18 mouse cellular contexts compared by ENCODE assay signal in the genomic region with DNA sequence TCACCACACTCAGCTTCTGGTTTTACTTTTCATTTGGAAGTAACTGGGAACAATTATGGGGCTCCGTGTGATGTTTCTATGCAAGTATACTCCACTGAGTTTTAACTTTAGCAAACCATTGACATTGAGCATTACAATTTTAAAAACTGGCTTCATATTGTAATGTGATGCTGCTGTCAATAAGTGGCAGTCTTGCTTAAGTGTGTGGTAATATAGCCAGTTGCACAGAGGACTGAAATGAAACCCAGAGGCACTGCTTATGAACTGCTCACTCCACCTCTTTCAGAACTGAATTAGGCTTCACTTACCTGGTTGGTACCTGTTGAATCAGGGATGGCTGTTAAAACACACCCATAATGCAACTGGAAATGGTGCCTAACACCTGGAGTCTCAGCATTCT. TPM values are rescaled to one million over a fixed set of nuclear protein-coding genes. Genes with fewer than 3 reads are reported as not detected.
DNase-seq lines count a peak whose midpoint lies in the region; ATAC-seq and TF ChIP-seq lines count a peak whose summit lies in the region.
"Had no signal": no experiment of that assay in that cellular context is flagged by ENCODE, and none has a peak within 500 bp of the region (broad histone marks: within the 10 kb centered on the region; RNA-seq: fewer than 3 reads in every experiment).

No protein-coding gene starts in this region.

- H3K9me3 ChIP-seq in forebrain, postnatal 0 days (ENCODE audit: low read length): no peaks in the 10 kb centered on the region
- H3K9me3 ChIP-seq in forebrain, embryonic 14.5 days (replicated peaks; ENCODE audit: control insufficient read depth, low read length): no peaks in the 10 kb centered on the region
- no peaks in the 10 kb centered on the region for H3K9me3 ChIP-seq in liver, embryonic 14.5 days (ENCODE audit: control insufficient read depth, low read length)
- H3K9me3 ChIP-seq in liver, embryonic 12.5 days (replicated peaks): no peaks in the 10 kb centered on the region
- no peaks in the 10 kb centered on the region for H3K9me3 ChIP-seq in MEL (replicated peaks; ENCODE audit: insufficient read depth, low read length)
- H3K9me3 ChIP-seq: forebrain, embryonic 15.5 days; limb, embryonic 15.5 days had no signal

- no peak overlapping the region for H3K9ac ChIP-seq in forebrain, postnatal 0 days
- H3K9ac ChIP-seq in forebrain, embryonic 14.5 days (ENCODE audit: low read length): no peak overlapping the region
- H3K9ac ChIP-seq in liver, embryonic 14.5 days (replicated peaks): no peak overlapping the region
- H3K9ac ChIP-seq in liver, embryonic 12.5 days: no peak overlapping the region
- H3K9ac ChIP-seq in MEL (ENCODE audit: control insufficient read depth, low read depth, low read length, poor library complexity, severe bottlenecking): no peak overlapping the region
- H3K9ac ChIP-seq: forebrain, embryonic 15.5 days; limb, embryonic 15.5 days had no signal

- no peaks in the 10 kb centered on the region for H3K4me1 ChIP-seq in forebrain, postnatal 0 days (ENCODE audit: insufficient read depth)
- no peaks in the 10 kb centered on the region for H3K4me1 ChIP-seq in forebrain, embryonic 14.5 days (ENCODE audit: control insufficient read depth, insufficient read depth, low read length)
- H3K4me1 ChIP-seq in liver, embryonic 14.5 days (replicated peaks; ENCODE audit: control insufficient read depth in 2 of 2, insufficient read depth in 2 of 2, low read length in 1 of 2): peaks cover 19 to 21% of the 10 kb centered on the region in 2 experiments
- H3K4me1 ChIP-seq in liver, embryonic 12.5 days: peaks cover 48% of the 10 kb centered on the region
- peaks cover 39 to 64% of the 10 kb centered on the region in 2 experiments for H3K4me1 ChIP-seq in MEL (ENCODE audit: control insufficient read depth in 1 of 2, insufficient read depth in 2 of 2, low read length in 2 of 2)
- H3K4me1 ChIP-seq in cerebellum, adult 2 months (ENCODE audit: control insufficient read depth, insufficient read depth, low read length): no peaks in the 10 kb centered on the region; the same call in 1 of the 2 replicates
- H3K4me1 ChIP-seq: limb, embryonic 15.5 days had no signal

- TF ChIP-seq POLR2A in MEL (IDR thresholded peaks at IDR 0.05; ENCODE audit: control insufficient read depth in 1 of 2, insufficient read depth in 1 of 2, low read depth in 1 of 2, low read length in 2 of 2, poor library complexity in 1 of 2): no peak
- TF ChIP-seq POLR2A in cerebellum, adult 2 months (IDR thresholded peaks at IDR 0.05; ENCODE audit: borderline replicate concordance, insufficient read depth, low read length): no peak

- DNase-seq in forebrain, postnatal 0 days: no peak
- no peak for DNase-seq in forebrain, embryonic 14.5 days (ENCODE audit: low spot score)
- DNase-seq in liver, embryonic 14.5 days (ENCODE audit: low read depth in 3 of 3, low spot score in 3 of 3): no peak
- DNase-seq in MEL (ENCODE audit: low read depth, low spot score): peak; percentile 58
- DNase-seq in embryo, embryonic 11 days: no peak
- no peak for DNase-seq in cerebellum, adult 2 months
- DNase-seq: adrenal gland, postnatal 25 days; cerebellum, adult 11 months; layer of hippocampus, adult 9-11 months; thymus, adult 2 months had no signal

- ATAC-seq in forebrain, postnatal 0 days: no peak
- ATAC-seq in forebrain, embryonic 14.5 days: no peak
- ATAC-seq in liver, embryonic 14.5 days (ENCODE audit: insufficient read depth): no peak
- ATAC-seq in liver, embryonic 12.5 days: no peak
- ATAC-seq in inflammation-experienced regulatory T-cells, adult 6 months: peak; percentile 41
- ATAC-seq: forebrain, embryonic 15.5 days had no signal

- 0 out of 2 replicates have a peak, but pooled peaks have one; percentile 13 for TF ChIP-seq CTCF in forebrain, postnatal 0 days (IDR thresholded peaks at IDR 0.05; ENCODE audit: low read depth)
- peak; percentile 28; the same call in 1 of the 2 replicates for TF ChIP-seq CTCF in liver, embryonic 14.5 days (IDR thresholded peaks at IDR 0.05; ENCODE audit: low read depth)
- TF ChIP-seq CTCF in MEL (IDR thresholded peaks at IDR 0.05 in 2 of 3, conservative IDR thresholded peaks at IDR 0.05 in 1 of 3; ENCODE audit: control insufficient read depth in 1 of 3, insufficient read depth in 1 of 3, low read depth in 2 of 3, low read length in 3 of 3, poor library complexity in 1 of 3, severe bottlenecking in 1 of 3): peak in 2 of 3 experiments; percentile 28 to 58; a peak in 3 of 6 replicates
- TF ChIP-seq CTCF in cerebellum, adult 2 months (IDR thresholded peaks at IDR 0.05; ENCODE audit: borderline replicate concordance, insufficient read depth, low read depth, low read length): no peak

- peak; percentile 62 for TF ChIP-seq RAD21 in MEL (IDR thresholded peaks at IDR 0.05; ENCODE audit: low read depth, low read length)

- H3K27me3 ChIP-seq in forebrain, postnatal 0 days (ENCODE audit: insufficient read depth, low read length): no peaks in the 10 kb centered on the region
- no peaks in the 10 kb centered on the region for H3K27me3 ChIP-seq in forebrain, embryonic 14.5 days (replicated peaks; ENCODE audit: control insufficient read depth, insufficient read depth, low read length)
- no peaks in the 10 kb centered on the region for H3K27me3 ChIP-seq in liver, embryonic 14.5 days (ENCODE audit: control insufficient read depth, insufficient read depth, low read length)
- no peaks in the 10 kb centered on the region for H3K27me3 ChIP-seq in liver, embryonic 12.5 days (replicated peaks)
- no peaks in the 10 kb centered on the region for H3K27me3 ChIP-seq in MEL (ENCODE audit: control insufficient read depth in 1 of 2, insufficient read depth in 2 of 2, low read length in 2 of 2)
- H3K27me3 ChIP-seq in cerebellum, adult 2 months (ENCODE audit: control insufficient read depth, insufficient read depth, low read length): no peaks in the 10 kb centered on the region
- H3K27me3 ChIP-seq: forebrain, embryonic 15.5 days; limb, embryonic 15.5 days had no signal

- H3K27ac ChIP-seq in forebrain, postnatal 0 days (ENCODE audit: low read depth, low read length): no peak overlapping the region
- no peak overlapping the region for H3K27ac ChIP-seq in forebrain, embryonic 14.5 days (ENCODE audit: low read depth, low read length)
- no peak overlapping the region for H3K27ac ChIP-seq in liver, embryonic 14.5 days
- no peak overlapping the region for H3K27ac ChIP-seq in liver, embryonic 12.5 days
- peak overlapping the region; percentile 26; the same call in 1 of the 2 replicates for H3K27ac ChIP-seq in MEL (ENCODE audit: control insufficient read depth, low read depth, low read length)
- no peak overlapping the region for H3K27ac ChIP-seq in cerebellum, adult 2 months (ENCODE audit: insufficient read depth, low read length)
- H3K27ac ChIP-seq: forebrain, embryonic 15.5 days; limb, embryonic 15.5 days had no signal

- peaks cover 24% of the 10 kb centered on the region for H3K79me2 ChIP-seq in MEL (ENCODE audit: control insufficient read depth, insufficient read depth, low read length, poor library complexity)

- H3K4me2 ChIP-seq in forebrain, postnatal 0 days (ENCODE audit: low read depth): no peak overlapping the region
- H3K4me2 ChIP-seq in forebrain, embryonic 14.5 days (ENCODE audit: low read length): no peak overlapping the region
- no peak overlapping the region for H3K4me2 ChIP-seq in liver, embryonic 14.5 days (ENCODE audit: low read depth)
- no peak overlapping the region for H3K4me2 ChIP-seq in liver, embryonic 12.5 days
- H3K4me2 ChIP-seq: forebrain, embryonic 15.5 days; limb, embryonic 15.5 days had no signal

- WGBS in forebrain, postnatal 0 days: 91% methylated on average over 1 of the region's 1 CpGs
- WGBS in forebrain, embryonic 14.5 days: 90% methylated on average over 1 of the region's 1 CpGs
- 79% methylated on average over 1 of the region's 1 CpGs for WGBS in liver, embryonic 14.5 days (ENCODE audit: insufficient replicate concordance)
- WGBS in liver, embryonic 12.5 days (ENCODE audit: insufficient replicate concordance): 85% methylated on average over 1 of the region's 1 CpGs
- WGBS in cerebellum, adult 2 months: 96% methylated on average over 1 of the region's 1 CpGs

- H3K4me3 ChIP-seq in forebrain, postnatal 0 days (ENCODE audit: low read depth, low read length): no peak overlapping the region
- no peak overlapping the region for H3K4me3 ChIP-seq in forebrain, embryonic 14.5 days (ENCODE audit: low read depth, low read length)
- H3K4me3 ChIP-seq in liver, embryonic 14.5 days (ENCODE audit: insufficient read depth in 1 of 2, low read depth in 2 of 2, low read length in 2 of 2): no peak overlapping the region
- H3K4me3 ChIP-seq in liver, embryonic 12.5 days: no peak overlapping the region
- no peak overlapping the region for H3K4me3 ChIP-seq in MEL (ENCODE audit: control insufficient read depth in 1 of 2, insufficient read depth in 1 of 2, low read depth in 2 of 2, low read length in 2 of 2)
- H3K4me3 ChIP-seq in cerebellum, adult 2 months (replicated peaks; ENCODE audit: insufficient read depth, low read depth, low read length): no peak overlapping the region
- H3K4me3 ChIP-seq: forebrain, embryonic 15.5 days; limb, embryonic 15.5 days had no signal

- TF ChIP-seq EP300 in liver, embryonic 14.5 days (IDR thresholded peaks at IDR 0.05; ENCODE audit: low read depth): no peak
- no peak for TF ChIP-seq EP300 in MEL (IDR thresholded peaks at IDR 0.05; ENCODE audit: low read depth in 1 of 2, low read length in 2 of 2)

- peaks cover 18% of the 10 kb centered on the region for H3K36me3 ChIP-seq in forebrain, postnatal 0 days (ENCODE audit: insufficient read depth)
- H3K36me3 ChIP-seq in forebrain, embryonic 14.5 days (ENCODE audit: control insufficient read depth, insufficient read depth, low read length): peaks cover 29% of the 10 kb centered on the region
- H3K36me3 ChIP-seq in liver, embryonic 14.5 days (replicated peaks; ENCODE audit: control insufficient read depth, insufficient read depth, low read depth): peaks cover 33% of the 10 kb centered on the region
- H3K36me3 ChIP-seq in liver, embryonic 12.5 days: peaks cover 61% of the 10 kb centered on the region
- H3K36me3 ChIP-seq in MEL (ENCODE audit: control insufficient read depth in 1 of 2, insufficient read depth in 2 of 2, low read length in 2 of 2): peaks cover 16 to 66% of the 10 kb centered on the region in 2 experiments

RNA-seq across cellular contexts. Expression of a gene that starts 6.4 kb away (rescaled TPM):
- total RNA-seq in forebrain, postnatal 0 days (2014; rRNA removed): 39.7 and 43.9 TPM in 2 replicates
- polyA plus RNA-seq in forebrain, postnatal 0 days (2015; fragmentation: Nextera tagmentation; extraction: Ambion mirVana): 60.3 and 70.6 TPM in 2 replicates
- polyA plus RNA-seq in forebrain, embryonic 14.5 days (2014; fragmentation: Nextera tagmentation; extraction: Ambion mirVana): 92.3 and 93.0 TPM in 2 replicates
- polyA plus RNA-seq in liver, embryonic 14.5 days (2012; rRNA removed): 14.5 and 26.9 TPM in 2 replicates
- polyA plus RNA-seq in liver, embryonic 14.5 days (2014; fragmentation: Nextera tagmentation; extraction: Ambion mirVana): 55.8 and 57.3 TPM in 2 replicates
- polyA plus RNA-seq in liver, embryonic 12.5 days (2016; fragmentation: Nextera tagmentation; extraction: Ambion mirVana): 66.0 and 71.2 TPM in 2 replicates
- total RNA-seq in MEL (2012; rRNA removed): 50.6 and 57.8 TPM in 2 replicates
- polyA plus RNA-seq in MEL (2012; ENCODE audit: insufficient read depth in 1 of 2, insufficient read length in 2 of 2, low read depth in 1 of 2, low replicate concordance in 2 of 2, missing spikeins in 1 of 2): 10 to 100 TPM in 1 of 2 experiments, not detected in 1; 56.5 TPM
- 10 to 100 TPM; 35.9 to 39.6 (median 37.9) TPM for polyA plus RNA-seq in inflammation-experienced regulatory T-cells, adult 6 months (2017; shearing (Covaris generic))
- polyA plus RNA-seq in cerebellum, adult 2 months (2012; rRNA removed): 37.6 and 39.4 TPM in 2 replicates

RNA-seq across cellular contexts. Expression of a gene that starts 11.6 kb away (rescaled TPM):
- 0.23 and 1.1 TPM in 2 replicates for total RNA-seq in forebrain, postnatal 0 days (2014; rRNA removed)
- 0.13 and 0.22 TPM in 2 replicates for polyA plus RNA-seq in forebrain, postnatal 0 days (2015; fragmentation: Nextera tagmentation; extraction: Ambion mirVana)
- polyA plus RNA-seq in forebrain, embryonic 14.5 days (2014; fragmentation: Nextera tagmentation; extraction: Ambion mirVana): 0.11 TPM in 1 of 2 replicates, not detected in the other
- 0.12 and 0.23 TPM in 2 replicates for polyA plus RNA-seq in liver, embryonic 14.5 days (2012; rRNA removed)
- polyA plus RNA-seq in liver, embryonic 14.5 days (2014; fragmentation: Nextera tagmentation; extraction: Ambion mirVana): 0.10 and 0.33 TPM in 2 replicates
- 0.07 and 0.17 TPM in 2 replicates for polyA plus RNA-seq in liver, embryonic 12.5 days (2016; fragmentation: Nextera tagmentation; extraction: Ambion mirVana)
- total RNA-seq in MEL (2012; rRNA removed): 1.7 and 2.1 TPM in 2 replicates
- 1 to 10 TPM in 1 of 2 experiments, not detected in 1; 1.3 TPM for polyA plus RNA-seq in MEL (2012; ENCODE audit: insufficient read depth in 1 of 2, insufficient read length in 2 of 2, low read depth in 1 of 2, low replicate concordance in 2 of 2, missing spikeins in 1 of 2)
- 10 to 100 TPM in 1 of 3 experiments, 1 to 10 TPM in 2; 1.6 to 47.0 (median 2.3) TPM for polyA plus RNA-seq in inflammation-experienced regulatory T-cells, adult 6 months (2017; shearing (Covaris generic))
- polyA plus RNA-seq in cerebellum, adult 2 months (2012; rRNA removed): 0.35 and 0.70 TPM in 2 replicates

RNA-seq across cellular contexts. Expression of a gene that starts 46.8 kb away (rescaled TPM):
- total RNA-seq in forebrain, postnatal 0 days (2014; rRNA removed): not detected in 2 replicates
- not detected in 2 replicates for polyA plus RNA-seq in forebrain, postnatal 0 days (2015; fragmentation: Nextera tagmentation; extraction: Ambion mirVana)
- not detected in 2 replicates for polyA plus RNA-seq in forebrain, embryonic 14.5 days (2014; fragmentation: Nextera tagmentation; extraction: Ambion mirVana)
- polyA plus RNA-seq in liver, embryonic 14.5 days (2012; rRNA removed): 0.02 and 0.03 TPM in 2 replicates
- polyA plus RNA-seq in liver, embryonic 14.5 days (2014; fragmentation: Nextera tagmentation; extraction: Ambion mirVana): not detected in 2 replicates
- polyA plus RNA-seq in liver, embryonic 12.5 days (2016; fragmentation: Nextera tagmentation; extraction: Ambion mirVana): not detected in 2 replicates
- not detected in 2 replicates for total RNA-seq in MEL (2012; rRNA removed)
- polyA plus RNA-seq in MEL (2012; ENCODE audit: insufficient read depth in 1 of 2, insufficient read length in 2 of 2, low read depth in 1 of 2, low replicate concordance in 2 of 2, missing spikeins in 1 of 2): not detected
- polyA plus RNA-seq in inflammation-experienced regulatory T-cells, adult 6 months (2017; shearing (Covaris generic)): under 1 TPM in 1 of 3 experiments, not detected in 2; 0.69 TPM
- not detected in 2 replicates for polyA plus RNA-seq in cerebellum, adult 2 months (2012; rRNA removed)
- total RNA-seq: adrenal gland, postnatal 25 days; heart, postnatal 25 days; megakaryocyte-erythroid progenitor cell, adult 5-6 weeks had no signal
- polyA plus RNA-seq: embryonic facial prominence, embryonic 14.5 days; forebrain, embryonic 15.5 days; kidney, embryonic 14.5 days; limb, embryonic 15.5 days had no signal

RNA-seq across cellular contexts. Expression of a gene that starts 53.8 kb away (rescaled TPM):
- 0.19 and 0.31 TPM in 2 replicates for total RNA-seq in forebrain, postnatal 0 days (2014; rRNA removed)
- polyA plus RNA-seq in forebrain, postnatal 0 days (2015; fragmentation: Nextera tagmentation; extraction: Ambion mirVana): 0.05 and 0.06 TPM in 2 replicates
- polyA plus RNA-seq in forebrain, embryonic 14.5 days (2014; fragmentation: Nextera tagmentation; extraction: Ambion mirVana): 0.07 TPM in 1 of 2 replicates, not detected in the other
- 0.01 and 0.07 TPM in 2 replicates for polyA plus RNA-seq in liver, embryonic 14.5 days (2012; rRNA removed)
- 0.06 TPM in 1 of 2 replicates, not detected in the other for polyA plus RNA-seq in liver, embryonic 14.5 days (2014; fragmentation: Nextera tagmentation; extraction: Ambion mirVana)
- not detected in 2 replicates for polyA plus RNA-seq in liver, embryonic 12.5 days (2016; fragmentation: Nextera tagmentation; extraction: Ambion mirVana)
- total RNA-seq in MEL (2012; rRNA removed): not detected in 2 replicates
- polyA plus RNA-seq in MEL (2012; ENCODE audit: insufficient read depth in 1 of 2, insufficient read length in 2 of 2, low read depth in 1 of 2, low replicate concordance in 2 of 2, missing spikeins in 1 of 2): not detected
- 100 to 1,000 TPM in 2 of 3 experiments, 10 to 100 TPM in 1; 82.4 to 182 (median 158) TPM for polyA plus RNA-seq in inflammation-experienced regulatory T-cells, adult 6 months (2017; shearing (Covaris generic))
- 0.30 and 0.39 TPM in 2 replicates for polyA plus RNA-seq in cerebellum, adult 2 months (2012; rRNA removed)
- polyA plus RNA-seq: forebrain, embryonic 15.5 days had no signal
